Mouse (Mus musculus): ENCODE data around the gene Hbb-bh2.
"Not testable (repeated sequence)": the region's sequence is repeated elsewhere in the genome, so short reads cannot be mapped to it uniquely, and the experiment has no call there.

Hbb-bh2 gene

GRCm38 (mm10) chr7:103811223-103811845 lies 29.0 kb downstream of the Hbb-bh2 start:
- no peak for DNase-seq

GRCm38 (mm10) chr7:103810746-103811145 lies 29.6 kb downstream of the Hbb-bh2 start:
- DNase-seq = no peak

GRCm38 (mm10) chr7:103810296-103810695 lies 30.0 kb downstream of the Hbb-bh2 start:
- DNase-seq = no peak

- DNase-seq = no peak
These were observed 30.5 kb downstream of the Hbb-bh2 start for GRCm38 (mm10) chr7:103809801-103810155.

GRCm38 (mm10) chr7:103808971-103809800 lies 31.1 kb downstream of the Hbb-bh2 start:
- no peak for DNase-seq

- not testable (repeated sequence) for DNase-seq
These were observed 32.2 kb downstream of the Hbb-bh2 start for GRCm38 (mm10) chr7:103808120-103808519.

GRCm38 (mm10) chr7:103806856-103807255 lies 33.5 kb downstream of the Hbb-bh2 start:
- DNase-seq = peak; percentile 0

- DNase-seq = no peak
These were observed 47.5 kb downstream of the Hbb-bh2 start for GRCm38 (mm10) chr7:103792669-103793388.

- no peak for DNase-seq
These were observed 48.6 kb downstream of the Hbb-bh2 start, which contains the start of gene Olfr67 for GRCm38 (mm10) chr7:103791721-103792120. TSS of gene Olfr67 (minus strand) at chr7:103791821.
